Mouse (Mus musculus) forebrain, embryonic 10.5 days (tissue): ENCODE measurements around the gene Ptprcap. TPM values are rescaled to one million over a fixed set of nuclear protein-coding genes. Genes with fewer than 3 reads are reported as not detected.
"Not testable (repeated sequence)": the region's sequence is repeated elsewhere in the genome, so short reads cannot be mapped to it uniquely, and the experiment has no call there.

Experiments
- DNase-seq: peaks from one replicate; pipeline ENCODE4 v3.0.0-alpha.2; 2017; ENCODE audit warnings: low spot score; ENCODE audit errors: extremely low spot score
- H3K27ac ChIP-seq: fragments of 300-500 bp; sonication (generic); 2 replicates; pipeline ENCODE4 v1.5.1; 2016; ENCODE audit warnings: mild to moderate bottlenecking
- H3K27me3 ChIP-seq: fragments of 300-500 bp; sonication (generic); 2 replicates; pipeline ENCODE4 v1.6.1; 2016; ENCODE audit warnings: mild to moderate bottlenecking; ENCODE audit not compliant: poor library complexity, severe bottlenecking
- H3K36me3 ChIP-seq: fragments of 300-500 bp; sonication (generic); replicated peaks from 2 replicates; pipeline ENCODE4 v1.6.1; 2016; ENCODE audit warnings: mild to moderate bottlenecking, moderate library complexity
- H3K4me1 ChIP-seq: fragments of 300-500 bp; sonication (generic); 2 replicates; pipeline ENCODE4 v1.6.1; 2016
- H3K4me3 ChIP-seq: fragments of 300-500 bp; sonication (generic); 2 replicates; pipeline ENCODE4 v1.5.1; 2016; ENCODE audit warnings: mild to moderate bottlenecking, moderate library complexity
- H3K9me3 ChIP-seq: fragments of 300-500 bp; sonication (generic); 2 replicates; pipeline ENCODE4 v1.6.1; 2016; ENCODE audit warnings: mild to moderate bottlenecking, moderate library complexity
- WGBS: fragments of 180-500 bp; shearing (Covaris S2); methylation state at CpG from one replicate; pipeline ENCODE4 v1.1.7; 2016; 5-methylcytosine and 5-hydroxymethylcytosine counted together
- polyA plus RNA-seq: library from polyadenylated mRNA; unstranded; fragments of >200 nt; fragmentation: Nextera tagmentation; extraction: Ambion mirVana; gene quantifications from 2 replicates; pipeline ENCODE4 v1.2.1, GENCODE M21; 2016

Ptprcap gene
- polyA plus RNA-seq, 1 experiment from 2014 or later = not detected

DNA sequence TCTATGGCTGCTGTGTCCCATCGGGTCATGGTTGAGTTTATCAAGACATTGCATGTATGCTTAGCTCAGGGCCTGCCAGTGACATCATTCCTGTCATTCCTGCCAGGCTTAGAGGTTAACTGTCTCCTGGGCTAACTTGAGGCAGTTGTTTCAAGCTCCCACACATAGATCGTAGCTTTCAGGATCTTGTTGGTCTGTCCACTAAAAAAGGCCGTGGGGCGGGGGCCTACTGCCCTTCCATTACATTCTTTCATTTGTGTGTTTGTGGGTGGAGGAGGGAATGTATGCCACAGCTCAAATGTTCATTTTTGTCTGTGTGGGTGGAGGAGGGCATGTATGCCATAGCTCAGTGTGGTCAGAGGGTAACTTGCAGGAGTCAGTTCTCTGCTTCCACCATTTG is 23.3 kb upstream of the Ptprcap start:
- H3K9me3 ChIP-seq = no peaks in the 10 kb centered on the region
- H3K27ac ChIP-seq = no peak overlapping the region
- DNase-seq = no peak
- H3K4me3 ChIP-seq = no peak overlapping the region
- peaks cover 19% of the 10 kb centered on the region for H3K4me1 ChIP-seq
- peaks cover 58% of the 10 kb centered on the region for H3K36me3 ChIP-seq
- H3K27me3 ChIP-seq = no peaks in the 10 kb centered on the region
- WGBS = 94% methylated on average over 4 of the region's 4 CpGs

DNA sequence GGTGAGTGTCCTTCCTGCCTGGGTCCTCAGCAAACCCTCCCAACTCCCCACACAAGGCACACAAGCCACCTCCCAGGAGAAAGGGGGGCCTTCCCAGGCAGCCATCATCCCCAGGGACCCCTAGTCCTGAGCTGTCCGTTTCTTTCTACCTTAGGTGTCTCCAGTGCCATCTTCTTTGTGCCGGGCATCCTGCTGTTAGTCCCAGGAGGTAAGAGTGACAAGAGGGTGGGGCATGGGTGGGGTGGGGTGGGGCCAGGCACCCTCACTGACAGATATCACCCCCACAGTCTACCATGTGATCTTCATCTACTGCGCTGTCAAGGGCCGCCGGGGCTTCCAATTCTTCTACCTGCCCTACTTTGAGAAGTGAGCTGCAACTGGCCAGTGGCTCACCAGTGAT is 22.3 kb upstream of the Ptprcap start:
- H3K36me3 ChIP-seq = peaks cover 58% of the 10 kb centered on the region

DNA sequence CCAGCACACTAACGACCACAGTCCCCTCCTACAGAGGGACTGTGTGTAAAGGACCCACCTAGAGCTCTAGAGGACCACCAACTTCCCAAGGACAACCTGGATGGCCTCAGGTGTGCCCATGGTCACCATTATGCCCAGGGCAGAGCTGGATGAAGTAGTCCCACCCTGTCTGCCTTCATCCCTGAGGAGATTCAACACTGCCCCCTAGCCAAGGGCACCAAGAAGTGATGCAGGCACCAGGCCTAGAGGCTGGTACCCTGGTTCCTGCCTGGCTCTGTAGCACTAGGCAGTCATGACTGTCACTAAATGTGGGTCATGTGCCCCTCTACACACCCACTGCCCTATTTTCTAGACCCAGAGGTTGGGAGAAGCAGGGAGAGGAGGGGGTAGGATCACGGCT is 21.6 kb upstream of the Ptprcap start:
- no peak for DNase-seq
- WGBS = 92% methylated on average over 2 of the region's 2 CpGs
- H3K27me3 ChIP-seq = no peaks in the 10 kb centered on the region
- H3K27ac ChIP-seq = no peak overlapping the region
- no peak overlapping the region for H3K4me3 ChIP-seq
- H3K4me1 ChIP-seq = peaks cover 9% of the 10 kb centered on the region
- H3K9me3 ChIP-seq = no peaks in the 10 kb centered on the region
- H3K36me3 ChIP-seq = peaks cover 58% of the 10 kb centered on the region

More for the DNA sequence above, 22.3 kb upstream of the Ptprcap start:
- WGBS = 90% methylated on average over 5 of the region's 5 CpGs
- Histone ChIP-seq H3K4me3 (no peak overlapping the region), H3K27ac (no peak overlapping the region), H3K9me3 (no peaks in the 10 kb centered on the region), H3K27me3 (no peaks in the 10 kb centered on the region), H3K4me1 (peaks cover 15% of the 10 kb centered on the region)
- DNase-seq = no peak

DNA sequence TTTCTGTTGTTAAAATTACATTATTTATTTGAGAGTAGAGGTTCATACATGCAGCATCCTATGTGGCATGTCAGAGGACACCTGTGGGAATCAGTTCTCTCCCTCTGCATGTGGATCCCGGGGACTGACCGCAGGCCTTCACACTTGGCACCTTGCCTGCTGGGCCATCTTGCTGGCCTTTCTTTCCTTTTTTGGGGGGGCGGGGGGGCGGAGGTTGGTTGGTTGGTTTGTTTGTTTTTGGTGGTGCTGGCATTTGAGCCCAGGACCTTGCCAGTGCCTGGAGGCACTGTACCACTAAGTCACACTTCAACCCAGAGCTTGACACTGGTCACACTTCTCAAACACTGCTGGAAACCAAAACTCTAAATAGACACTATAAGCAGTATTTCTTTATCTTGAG is 19.1 kb upstream of the Ptprcap start:
- no peaks in the 10 kb centered on the region for H3K9me3 ChIP-seq
- WGBS = 93% methylated on average over 4 of the region's 4 CpGs
- H3K27me3 ChIP-seq = no peaks in the 10 kb centered on the region
- peaks cover 37% of the 10 kb centered on the region for H3K36me3 ChIP-seq
- H3K27ac ChIP-seq = no peak overlapping the region
- DNase-seq = no peak
- peaks cover 5% of the 10 kb centered on the region for H3K4me1 ChIP-seq
- no peak overlapping the region for H3K4me3 ChIP-seq

DNA sequence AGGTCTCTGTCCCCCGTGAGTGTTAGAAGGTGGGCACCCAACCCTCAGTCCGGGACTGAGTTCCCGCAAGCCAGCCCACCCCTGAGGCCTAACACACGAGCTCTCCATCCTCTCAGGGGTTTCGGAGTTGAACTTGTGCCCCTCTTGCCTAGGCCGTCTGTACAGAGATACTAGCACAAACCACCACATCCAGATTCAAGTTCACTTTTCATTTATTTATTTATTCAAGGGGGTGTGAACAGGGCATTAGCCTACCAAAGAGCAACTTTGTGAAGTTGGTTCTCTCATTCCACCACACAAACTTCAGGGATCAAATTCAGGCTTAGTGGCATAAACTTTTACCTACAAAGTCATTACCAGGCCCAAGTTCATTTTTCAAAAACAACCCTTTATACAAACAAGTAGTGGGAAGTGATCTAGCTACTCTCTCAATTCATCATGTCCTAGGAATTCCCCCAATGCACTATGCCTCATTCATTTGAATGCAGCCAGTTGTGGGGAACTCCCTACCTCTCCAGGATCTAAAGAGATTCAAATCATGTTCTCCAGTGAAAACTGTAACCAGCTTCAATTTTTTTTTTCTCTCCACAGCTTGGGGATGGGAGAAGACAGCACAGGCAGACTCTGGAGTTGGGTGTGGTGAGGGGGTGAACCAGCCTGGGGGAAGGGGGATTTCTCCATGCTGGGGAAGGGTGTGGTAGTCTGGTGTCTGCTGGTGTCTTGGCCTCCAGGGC is 18.0 kb upstream of the Ptprcap start:
- 81% methylated on average over 6 of the region's 6 CpGs for WGBS
- not testable (repeated sequence) for H3K27me3 ChIP-seq, DNase-seq, H3K4me3 ChIP-seq, H3K27ac ChIP-seq, H3K9me3 ChIP-seq
- Histone ChIP-seq H3K4me1 (peaks cover 14% of the 10 kb centered on the region), H3K36me3 (peaks cover 28% of the 10 kb centered on the region)

DNA sequence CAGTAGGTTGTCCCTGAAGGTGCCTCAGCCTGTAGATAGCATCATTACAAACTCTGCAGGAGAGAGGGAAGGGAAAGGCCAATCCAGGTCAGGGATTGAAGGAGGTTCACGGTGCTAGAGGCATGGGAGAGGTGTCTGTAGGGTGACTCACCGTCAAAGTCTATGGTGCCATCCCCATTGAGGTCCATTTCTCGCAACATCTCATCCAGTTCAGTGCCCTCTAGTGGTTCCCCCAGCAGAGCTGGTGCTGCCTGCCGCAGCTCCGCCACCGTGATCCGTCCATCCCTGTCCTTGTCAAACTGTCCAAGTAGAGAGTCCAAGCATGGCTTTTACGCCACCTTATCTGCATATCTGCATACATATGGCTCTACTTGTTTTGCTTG is 17.4 kb upstream of the Ptprcap start:
- peaks cover 14% of the 10 kb centered on the region for H3K4me1 ChIP-seq
- not testable (repeated sequence) for H3K27ac ChIP-seq, DNase-seq, H3K9me3 ChIP-seq, H3K27me3 ChIP-seq, H3K4me3 ChIP-seq
- peaks cover 23% of the 10 kb centered on the region for H3K36me3 ChIP-seq
- WGBS = 24% methylated on average over 8 of the region's 8 CpGs

DNA sequence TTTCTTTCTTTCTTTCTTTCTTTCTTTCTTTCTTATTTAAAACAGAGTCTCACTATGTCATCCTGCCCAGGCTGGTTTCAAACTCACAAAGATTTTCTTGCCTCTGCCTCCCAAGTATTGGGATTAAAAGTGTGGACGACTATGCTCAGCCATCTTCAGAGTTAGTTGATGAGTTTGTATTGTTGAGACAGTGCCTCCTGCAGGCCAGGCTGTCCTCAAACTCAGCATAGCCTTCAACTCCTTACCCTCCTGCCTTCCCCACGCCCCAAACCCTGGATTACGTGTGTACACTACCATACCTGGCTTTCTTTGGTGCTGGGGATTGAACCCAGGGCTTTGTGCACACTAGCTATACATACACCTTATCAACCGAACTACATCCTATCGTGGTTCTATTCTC is 16.9 kb upstream of the Ptprcap start:
- H3K9me3 ChIP-seq = no peaks in the 10 kb centered on the region
- H3K27ac ChIP-seq = no peak overlapping the region
- H3K4me1 ChIP-seq = peaks cover 14% of the 10 kb centered on the region
- 79% methylated on average over 5 of the region's 5 CpGs for WGBS
- no peak for DNase-seq
- no peaks in the 10 kb centered on the region for H3K27me3 ChIP-seq
- H3K36me3 ChIP-seq = peaks cover 17% of the 10 kb centered on the region
- H3K4me3 ChIP-seq = no peak overlapping the region

DNA sequence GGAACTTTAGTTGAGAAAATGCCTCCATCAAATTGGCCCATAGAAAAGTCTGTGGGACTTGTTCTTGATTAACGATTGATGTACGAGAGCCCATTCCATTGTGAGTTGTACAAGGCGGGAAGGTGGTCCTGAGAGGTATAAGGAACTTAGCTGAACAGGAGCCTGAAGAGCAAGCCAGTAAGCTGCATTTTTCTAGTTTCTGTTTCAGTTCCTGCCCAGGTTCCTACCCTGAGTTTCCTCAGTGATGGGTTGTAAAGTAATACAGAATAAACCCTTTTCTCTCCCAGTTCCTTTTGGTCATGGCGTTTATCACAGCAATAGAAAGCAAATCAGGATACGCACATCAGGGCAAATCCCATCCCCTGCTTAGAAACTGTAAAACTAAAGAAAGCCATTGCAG is 15.5 kb upstream of the Ptprcap start:
- H3K27ac ChIP-seq = no peak overlapping the region
- no peaks in the 10 kb centered on the region for H3K27me3 ChIP-seq
- 92% methylated on average over 5 of the region's 5 CpGs for WGBS
- no peaks in the 10 kb centered on the region for H3K9me3 ChIP-seq
- no peak for DNase-seq
- peaks cover 14% of the 10 kb centered on the region for H3K4me1 ChIP-seq
- H3K4me3 ChIP-seq = no peak overlapping the region
- H3K36me3 ChIP-seq = peaks cover 3% of the 10 kb centered on the region

DNA sequence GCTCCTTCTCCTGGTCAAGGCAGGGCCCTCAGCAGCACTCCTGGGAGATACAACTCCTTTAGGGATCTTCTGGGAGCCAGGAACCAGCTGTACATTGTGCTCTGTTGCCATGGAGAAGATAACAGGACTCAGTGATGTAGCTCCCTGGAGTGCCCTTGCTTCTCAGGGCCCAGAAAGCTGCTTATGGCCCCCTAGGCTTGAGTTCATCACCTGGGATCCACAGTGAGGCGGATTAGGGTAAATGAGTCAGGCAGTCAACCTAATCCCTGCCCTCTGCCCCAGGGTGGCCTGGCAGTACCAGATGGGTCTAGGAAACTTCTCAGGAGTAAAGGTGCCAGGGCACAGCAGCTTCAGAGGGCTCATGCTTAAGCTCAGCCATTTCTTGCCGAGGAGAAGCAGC is 14.0 kb upstream of the Ptprcap start, which contains the start of gene Gpr152:
Gene Gpr152 (plus strand): TSS at position 342 of the 400 bp plus-strand sequence.
- H3K27ac ChIP-seq = peak within 1 kb of the TSS; percentile 25; the same call in 1 of the 2 replicates
- peaks cover 14% of the 10 kb centered on the region for H3K4me1 ChIP-seq
- 71% methylated on average over 2 of the region's 2 CpGs for WGBS
- no peaks in the 10 kb centered on the region for H3K9me3 ChIP-seq
- no peaks in the 10 kb centered on the region for H3K36me3 ChIP-seq
- H3K4me3 ChIP-seq = no peak within 1 kb of the TSS
- no peaks in the 10 kb centered on the region for H3K27me3 ChIP-seq
- no peak for DNase-seq

DNA sequence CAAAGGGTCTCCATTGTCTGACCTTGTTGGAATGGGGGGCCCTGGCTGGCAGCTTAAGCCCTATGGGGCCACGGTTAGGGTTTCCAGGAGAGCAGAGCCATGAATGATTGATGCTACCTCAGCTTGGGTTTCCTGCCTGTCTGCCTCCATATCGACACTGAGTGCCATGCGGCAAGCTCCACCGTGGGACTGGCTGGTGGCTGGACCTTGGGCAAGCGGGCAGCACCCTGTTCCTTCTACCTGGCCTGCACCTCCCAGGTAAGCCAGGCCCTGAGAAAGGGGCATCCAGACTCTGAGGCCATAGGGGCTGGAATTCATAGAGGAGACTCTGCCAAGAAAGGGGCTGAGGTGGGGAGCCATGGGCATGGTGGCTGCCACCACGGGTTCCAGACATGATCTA is 13.3 kb upstream of the Ptprcap start:
- Histone ChIP-seq H3K27ac (no peak overlapping the region), H3K4me1 (peaks cover 14% of the 10 kb centered on the region), H3K27me3 (no peaks in the 10 kb centered on the region), H3K4me3 (no peak overlapping the region), H3K9me3 (no peaks in the 10 kb centered on the region), H3K36me3 (no peaks in the 10 kb centered on the region)
- 87% methylated on average over 6 of the region's 6 CpGs for WGBS
- DNase-seq = no peak

DNA sequence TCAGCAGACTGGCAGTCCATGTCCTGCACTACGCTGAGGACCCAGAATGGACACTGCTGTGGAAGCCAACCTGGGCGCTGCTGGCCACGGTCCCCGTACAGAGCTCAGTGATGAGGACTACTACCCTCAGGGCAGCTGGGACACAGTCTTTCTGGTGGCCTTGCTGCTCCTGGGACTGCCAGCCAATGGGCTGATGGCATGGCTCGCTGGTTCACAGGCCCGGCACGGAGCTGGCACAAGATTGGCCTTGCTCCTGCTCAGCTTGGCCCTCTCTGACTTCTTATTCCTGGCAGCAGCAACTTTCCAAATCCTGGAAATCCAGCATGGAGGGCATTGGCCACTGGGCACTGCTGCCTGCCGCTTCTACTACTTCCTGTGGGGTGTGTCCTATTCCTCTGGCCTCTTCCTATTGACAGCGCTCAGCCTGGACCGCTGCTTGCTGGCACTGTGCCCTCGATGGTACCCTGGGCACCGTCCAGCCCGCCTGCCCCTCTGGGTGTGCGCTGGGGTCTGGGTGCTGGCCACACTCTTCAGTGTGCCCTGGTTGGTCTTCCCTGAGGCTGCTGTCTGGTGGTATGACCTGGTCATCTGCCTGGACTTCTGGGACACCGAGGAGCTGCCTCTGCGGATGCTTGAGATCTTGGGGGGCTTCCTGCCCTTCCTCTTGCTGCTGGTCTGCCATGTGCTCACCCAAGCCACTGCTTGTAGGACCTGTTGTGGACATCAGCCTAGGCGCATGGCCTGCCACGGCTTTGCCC is 10.8 kb upstream of the Ptprcap start:
- H3K36me3 ChIP-seq = no peaks in the 10 kb centered on the region
- WGBS = 95% methylated on average over 18 of the region's 18 CpGs
- no peaks in the 10 kb centered on the region for H3K27me3 ChIP-seq
- H3K4me1 ChIP-seq = peaks cover 23% of the 10 kb centered on the region
- peaks cover 6% of the 10 kb centered on the region; the same call in 1 of the 2 replicates for H3K9me3 ChIP-seq
- H3K4me3 ChIP-seq = no peak overlapping the region
- 0 out of 2 replicates have a peak overlapping the region, but pooled peaks have one; percentile 15 for H3K27ac ChIP-seq
- DNase-seq = no peak

DNA sequence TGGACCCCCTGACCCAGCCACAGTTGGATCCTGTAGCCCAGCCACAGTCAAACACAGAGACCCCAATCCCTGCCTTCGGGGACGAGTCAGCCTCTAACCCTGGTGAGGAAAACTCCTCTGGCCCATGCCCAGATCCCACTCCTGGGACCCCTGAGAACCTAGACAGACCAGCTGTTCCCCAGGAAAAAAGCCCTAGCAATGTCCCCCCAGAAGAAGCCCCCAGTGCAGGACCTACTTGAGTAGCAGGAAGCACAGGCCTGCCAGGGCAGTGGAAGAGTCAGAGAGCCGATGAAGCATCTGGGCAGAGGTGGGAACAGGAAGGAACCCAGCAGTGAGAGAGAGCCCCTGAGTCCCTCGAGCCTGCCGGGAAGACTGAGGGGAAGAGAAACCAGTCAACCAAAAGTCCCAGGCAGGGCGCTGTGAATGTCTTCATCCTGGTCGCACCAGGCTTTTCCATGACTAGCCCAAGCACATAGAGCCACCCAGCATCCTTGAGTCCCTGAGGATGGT is 9.6 kb upstream of the Ptprcap start, which contains the start of gene Cabp4:
Gene Cabp4 (minus strand): TSS at position 275 of the 510 bp plus-strand sequence.
- H3K27ac ChIP-seq = 0 out of 2 replicates have a peak within 1 kb of the TSS, but pooled peaks have one; percentile 15
- 80% methylated on average over 7 of the region's 7 CpGs for WGBS
- peaks cover 34% of the 10 kb centered on the region for H3K4me1 ChIP-seq
- H3K36me3 ChIP-seq = no peaks in the 10 kb centered on the region
- no peak for DNase-seq
- H3K9me3 ChIP-seq = peaks cover 6% of the 10 kb centered on the region; the same call in 1 of the 2 replicates
- no peaks in the 10 kb centered on the region for H3K27me3 ChIP-seq
- H3K4me3 ChIP-seq = no peak within 1 kb of the TSS
